Mouse (Mus musculus): ENCODE results near the gene Cldn7. TPM values are rescaled to one million over a fixed set of nuclear protein-coding genes. Genes with fewer than 3 reads are reported as not detected.
A peak's percentile ranks its signal among the peaks of the same experiment; 100 is the strongest.

The Cldn7 gene
- polyA plus RNA-seq, 1 experiment from 2014 or later = 0.33 TPM

DNA sequence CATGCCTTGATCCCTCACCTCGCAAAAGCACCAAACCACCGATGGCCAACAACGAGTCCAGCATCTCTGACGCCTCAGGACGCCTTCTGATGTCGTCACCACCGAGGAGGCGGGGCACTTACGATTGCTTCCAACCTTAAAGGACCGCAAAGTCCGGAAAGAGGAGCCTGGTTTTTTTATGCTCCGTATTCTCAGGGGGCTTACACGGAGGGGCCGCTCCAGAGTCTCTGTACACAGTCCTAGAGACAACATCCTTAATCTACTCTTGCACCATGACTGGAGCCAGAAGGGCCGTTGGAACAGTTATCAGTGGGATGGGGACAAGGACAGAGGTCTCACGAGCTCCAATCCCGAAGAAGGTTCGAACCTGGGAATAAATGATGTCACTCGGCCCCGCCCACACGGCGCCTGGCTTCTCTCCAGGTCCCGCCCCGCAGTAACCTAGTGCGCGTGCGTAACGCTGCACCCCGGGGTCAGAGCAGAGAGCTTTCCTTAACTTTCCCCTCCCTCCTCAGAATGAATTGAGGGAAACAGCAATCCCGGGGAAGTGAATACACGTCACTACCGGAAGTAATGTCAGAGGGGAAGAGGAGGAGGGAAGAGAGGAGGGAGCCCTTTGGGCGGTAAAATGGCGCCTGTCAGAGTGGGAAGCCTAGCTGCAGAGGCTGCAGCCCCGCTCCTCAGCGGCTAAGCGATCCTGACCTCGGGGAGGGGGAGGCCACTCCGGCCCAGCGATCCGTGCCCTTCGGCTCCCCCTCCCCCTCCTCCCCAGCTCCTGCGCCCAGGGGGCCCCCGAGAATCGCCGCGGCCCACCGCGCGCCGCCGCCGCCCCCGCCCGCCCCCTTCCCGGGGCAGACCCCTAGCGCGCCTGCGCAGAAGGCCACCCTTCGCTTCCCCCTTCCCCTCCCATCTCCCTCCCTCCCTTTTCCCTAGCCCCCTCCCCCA, 15.9 kb downstream of the Cldn7 start:
- Histone ChIP-seq H3K9ac (ENCODE audit: low read depth, low read length) (peak overlapping the region; percentile 96), H3K4me3 (ENCODE audit: low read length) (peak overlapping the region; percentile 90), H3K27me3 (replicated peaks; ENCODE audit: control insufficient read depth, insufficient read depth, low read length) (no peaks in the 10 kb centered on the region), H3K9me3 (ENCODE audit: control insufficient read depth, low read length) (no peaks in the 10 kb centered on the region), H3K36me3 (ENCODE audit: control insufficient read depth, insufficient read depth, low read length) (peaks cover 16% of the 10 kb centered on the region), H3K4me2 (ENCODE audit: low read length) (peak overlapping the region; percentile 91), H3K4me1 (ENCODE audit: control insufficient read depth, insufficient read depth, low read depth, low read length) (peaks cover 30% of the 10 kb centered on the region), H3K27ac (ENCODE audit: low read depth, low read length) (peak overlapping the region; percentile 99)
- peak; percentile 94 for ATAC-seq
- under 1% methylated on average over 44 of the region's 60 CpGs for WGBS

- Histone ChIP-seq H3K4me1 (ENCODE audit: control insufficient read depth, insufficient read depth, low read depth, low read length) (peaks cover 30% of the 10 kb centered on the region), H3K9me3 (ENCODE audit: control insufficient read depth, low read length) (no peaks in the 10 kb centered on the region), H3K27me3 (replicated peaks; ENCODE audit: control insufficient read depth, insufficient read depth, low read length) (no peaks in the 10 kb centered on the region), H3K27ac (ENCODE audit: low read depth, low read length) (peak within 1 kb of the TSS; percentile 99), H3K4me2 (ENCODE audit: low read length) (peak within 1 kb of the TSS; percentile 91), H3K9ac (ENCODE audit: low read depth, low read length) (peak within 1 kb of the TSS; percentile 96), H3K36me3 (ENCODE audit: control insufficient read depth, insufficient read depth, low read length) (peaks cover 17% of the 10 kb centered on the region), H3K4me3 (ENCODE audit: low read length) (peak within 1 kb of the TSS; percentile 90)
- peak; percentile 36; the same call in 1 of the 2 replicates for ATAC-seq
- 0% methylated on average over 31 of the region's 43 CpGs for WGBS
Observed at GRCm38 (mm10) chr11:69981141-69981762, 16.7 kb downstream of the Cldn7 start, which contains the start of gene Ctdnep1. Ctdnep1 (plus strand) TSS chr11:69981156.

DNA sequence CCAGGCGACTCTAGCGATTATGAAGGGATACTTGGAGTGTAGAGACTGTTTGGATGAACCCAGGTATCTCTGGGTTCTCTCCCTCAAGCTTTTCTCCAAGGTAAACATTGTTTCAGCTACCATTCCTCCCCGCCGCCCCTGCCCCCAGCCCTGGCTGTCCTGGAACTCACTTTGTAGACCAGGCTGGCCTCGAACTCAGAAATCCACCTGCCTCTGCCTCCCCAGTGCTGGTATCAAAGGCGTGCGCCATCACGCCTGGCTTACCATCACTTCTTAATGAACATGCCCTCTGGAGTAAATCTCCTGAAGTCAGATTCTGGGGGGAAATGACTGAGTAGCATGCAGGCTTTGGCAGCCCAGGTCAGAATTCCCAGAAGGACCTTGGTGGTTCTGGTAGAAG, 17.6 kb downstream of the Cldn7 start, which contains the start of gene Elp5:
Elp5 (minus strand) TSS at position 293 of the 400 bp plus-strand sequence.
- Histone ChIP-seq H3K4me1 (ENCODE audit: control insufficient read depth, insufficient read depth, low read depth, low read length) (peaks cover 30% of the 10 kb centered on the region), H3K27me3 (replicated peaks; ENCODE audit: control insufficient read depth, insufficient read depth, low read length) (no peaks in the 10 kb centered on the region), H3K36me3 (ENCODE audit: control insufficient read depth, insufficient read depth, low read length) (peaks cover 16% of the 10 kb centered on the region), H3K4me3 (ENCODE audit: low read length) (peak within 1 kb of the TSS; percentile 90), H3K9me3 (ENCODE audit: control insufficient read depth, low read length) (no peaks in the 10 kb centered on the region), H3K4me2 (ENCODE audit: low read length) (peak within 1 kb of the TSS; percentile 91), H3K27ac (ENCODE audit: low read depth, low read length) (peak within 1 kb of the TSS; percentile 99), H3K9ac (ENCODE audit: low read depth, low read length) (peak within 1 kb of the TSS; percentile 96)
- 64% methylated on average over 8 of the region's 8 CpGs for WGBS
- no peak for ATAC-seq

- Histone ChIP-seq H3K4me2 (ENCODE audit: low read length) (peak overlapping the region; percentile 91), H3K9ac (ENCODE audit: low read depth, low read length) (peak overlapping the region; percentile 51), H3K27me3 (replicated peaks; ENCODE audit: control insufficient read depth, insufficient read depth, low read length) (no peaks in the 10 kb centered on the region), H3K36me3 (ENCODE audit: control insufficient read depth, insufficient read depth, low read length) (peaks cover 20% of the 10 kb centered on the region), H3K9me3 (ENCODE audit: control insufficient read depth, low read length) (no peaks in the 10 kb centered on the region), H3K4me1 (ENCODE audit: control insufficient read depth, insufficient read depth, low read depth, low read length) (peaks cover 30% of the 10 kb centered on the region), H3K4me3 (ENCODE audit: low read length) (peak overlapping the region; percentile 22), H3K27ac (ENCODE audit: low read depth, low read length) (no peak overlapping the region)
- no peak for ATAC-seq
- 31% methylated on average over 5 of the region's 5 CpGs for WGBS
Observed at GRCm38 (mm10) chr11:69982877-69983276, 18.3 kb downstream of the Cldn7 start.

GRCm38 (mm10) chr11:69983377-69983776, 18.8 kb downstream of the Cldn7 start:
- peaks cover 23% of the 10 kb centered on the region for H3K36me3 ChIP-seq (ENCODE audit: control insufficient read depth, insufficient read depth, low read length)
- H3K27me3 ChIP-seq (replicated peaks; ENCODE audit: control insufficient read depth, insufficient read depth, low read length) = no peaks in the 10 kb centered on the region
- H3K4me1 ChIP-seq (ENCODE audit: control insufficient read depth, insufficient read depth, low read depth, low read length) = peaks cover 30% of the 10 kb centered on the region
- no peak overlapping the region; the same call in 1 of the 2 replicates for H3K9ac ChIP-seq (ENCODE audit: low read depth, low read length)
- WGBS = 90% methylated on average over 4 of the region's 4 CpGs
- ATAC-seq = no peak
- no peak overlapping the region for H3K4me3 ChIP-seq (ENCODE audit: low read length)
- peak overlapping the region; percentile 91 for H3K4me2 ChIP-seq (ENCODE audit: low read length)
- no peaks in the 10 kb centered on the region for H3K9me3 ChIP-seq (ENCODE audit: control insufficient read depth, low read length)
- no peak overlapping the region for H3K27ac ChIP-seq (ENCODE audit: low read depth, low read length)

DNA sequence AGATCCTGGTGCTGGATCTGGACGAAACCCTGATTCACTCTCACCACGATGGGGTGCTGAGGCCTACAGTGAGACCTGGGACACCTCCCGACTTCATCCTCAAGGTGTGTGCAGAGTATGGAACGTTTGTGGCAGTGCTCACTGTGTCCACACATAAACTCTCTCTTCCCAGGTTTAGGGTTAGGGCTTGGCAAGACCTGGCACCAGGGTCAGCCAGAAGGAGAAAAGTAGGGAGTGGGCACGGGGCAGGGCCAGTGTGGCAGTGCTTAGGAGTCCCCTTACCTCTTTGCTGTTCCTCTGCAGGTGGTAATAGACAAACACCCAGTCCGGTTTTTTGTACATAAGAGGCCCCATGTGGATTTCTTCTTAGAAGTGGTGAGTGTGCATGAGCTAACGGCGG, 19.9 kb downstream of the Cldn7 start:
- Histone ChIP-seq H3K4me2 (ENCODE audit: low read length) (no peak overlapping the region), H3K9me3 (ENCODE audit: control insufficient read depth, low read length) (no peaks in the 10 kb centered on the region), H3K4me3 (ENCODE audit: low read length) (no peak overlapping the region), H3K36me3 (ENCODE audit: control insufficient read depth, insufficient read depth, low read length) (peaks cover 34% of the 10 kb centered on the region), H3K27ac (ENCODE audit: low read depth, low read length) (no peak overlapping the region), H3K4me1 (ENCODE audit: control insufficient read depth, insufficient read depth, low read depth, low read length) (peaks cover 22% of the 10 kb centered on the region), H3K9ac (ENCODE audit: low read depth, low read length) (no peak overlapping the region), H3K27me3 (replicated peaks; ENCODE audit: control insufficient read depth, insufficient read depth, low read length) (no peaks in the 10 kb centered on the region)
- no peak for ATAC-seq
- 93% methylated on average over 8 of the region's 8 CpGs for WGBS

DNA sequence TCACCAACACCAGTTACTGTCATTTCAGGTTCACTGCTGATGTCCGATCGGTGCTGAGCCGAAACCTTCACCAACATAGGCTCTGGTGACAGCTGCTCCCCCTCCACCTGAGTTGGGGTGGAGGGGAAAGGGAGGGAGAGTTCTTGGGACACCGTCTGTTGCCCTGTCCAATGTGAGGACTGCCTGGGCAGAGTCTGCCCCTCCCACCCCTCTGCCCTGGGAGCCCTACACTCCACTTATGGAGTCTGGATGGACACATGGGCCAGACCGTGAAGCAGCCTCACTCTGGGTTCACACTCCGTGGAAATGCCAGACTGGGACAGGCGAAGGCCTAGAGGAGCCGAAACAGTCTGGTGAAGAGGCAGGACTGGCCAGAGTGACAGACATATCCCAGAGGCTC, 25.4 kb downstream of the Cldn7 start:
- WGBS = 90% methylated on average over 8 of the region's 8 CpGs
- ATAC-seq = 0 out of 2 replicates have a peak, but pooled peaks have one; percentile 5
- H3K27me3 ChIP-seq (replicated peaks; ENCODE audit: control insufficient read depth, insufficient read depth, low read length) = no peaks in the 10 kb centered on the region
- H3K4me1 ChIP-seq (ENCODE audit: control insufficient read depth, insufficient read depth, low read depth, low read length) = peaks cover 12% of the 10 kb centered on the region
- H3K4me2 ChIP-seq (ENCODE audit: low read length) = no peak overlapping the region
- no peaks in the 10 kb centered on the region for H3K9me3 ChIP-seq (ENCODE audit: control insufficient read depth, low read length)
- no peak overlapping the region for H3K9ac ChIP-seq (ENCODE audit: low read depth, low read length)
- H3K36me3 ChIP-seq (ENCODE audit: control insufficient read depth, insufficient read depth, low read length) = peaks cover 45% of the 10 kb centered on the region
- no peak overlapping the region for H3K27ac ChIP-seq (ENCODE audit: low read depth, low read length)
- H3K4me3 ChIP-seq (ENCODE audit: low read length) = no peak overlapping the region

GRCm38 (mm10) chr11:69990850-69991691, 26.5 kb downstream of the Cldn7 start, which contains the start of gene Gabarap:
Gabarap (plus strand) TSS chr11:69991143.
- peak within 1 kb of the TSS; percentile 95 for H3K9ac ChIP-seq (ENCODE audit: low read depth, low read length)
- peaks cover 37% of the 10 kb centered on the region for H3K36me3 ChIP-seq (ENCODE audit: control insufficient read depth, insufficient read depth, low read length)
- H3K4me2 ChIP-seq (ENCODE audit: low read length) = peak within 1 kb of the TSS; percentile 89
- H3K27me3 ChIP-seq (replicated peaks; ENCODE audit: control insufficient read depth, insufficient read depth, low read length) = no peaks in the 10 kb centered on the region
- WGBS = under 1% methylated on average over 40 of the region's 40 CpGs
- peaks cover 12% of the 10 kb centered on the region for H3K4me1 ChIP-seq (ENCODE audit: control insufficient read depth, insufficient read depth, low read depth, low read length)
- peak; percentile 74 for ATAC-seq
- peak within 1 kb of the TSS; percentile 83 for H3K4me3 ChIP-seq (ENCODE audit: low read length)
- no peaks in the 10 kb centered on the region for H3K9me3 ChIP-seq (ENCODE audit: control insufficient read depth, low read length)
- peak within 1 kb of the TSS; percentile 96 for H3K27ac ChIP-seq (ENCODE audit: low read depth, low read length)

Measured in hindbrain, embryonic 16.5 days (tissue).